Comparison of ENCODE assay signal across 8 mouse cellular contexts in the genomic region with DNA sequence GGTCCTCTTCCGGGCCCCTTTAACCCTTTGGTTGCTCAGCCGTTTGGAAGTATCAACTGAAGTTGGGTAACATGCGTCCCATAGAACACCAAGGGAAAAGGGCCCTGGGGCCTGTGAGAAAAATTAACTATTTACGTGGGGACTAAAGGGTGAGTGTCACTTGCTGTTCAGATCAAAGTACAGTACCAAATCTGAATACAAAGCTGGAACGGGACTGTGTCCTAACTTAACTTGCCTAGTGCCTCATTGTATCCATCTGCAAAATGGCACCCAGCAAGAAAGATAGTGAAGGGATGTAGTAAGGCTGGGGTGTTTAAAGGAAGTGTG. TPM values are rescaled to one million over a fixed set of nuclear protein-coding genes. Genes with fewer than 3 reads are reported as not detected.
DNase-seq lines count a peak whose midpoint lies in the region; ATAC-seq and TF ChIP-seq lines count a peak whose summit lies in the region.

No protein-coding gene starts in this region.

- peak overlapping the region; percentile 90 for H3K4me3 ChIP-seq in gastrocnemius, adult 2 months
- peak overlapping the region; percentile 85 for H3K4me3 ChIP-seq in testis, adult 2 months (ENCODE audit: control insufficient read depth, low read depth, low read length)
- H3K4me3 ChIP-seq in limb, embryonic 15.5 days, result peak overlapping the region; percentile 89
- H3K4me3 ChIP-seq in stomach, postnatal 0 days (ENCODE audit: low read depth, low read length), result peak overlapping the region; percentile 76

- peaks cover 12% of the 10 kb centered on the region for H3K4me1 ChIP-seq in testis, adult 2 months (ENCODE audit: control insufficient read depth, insufficient read depth, low read length)
- H3K4me1 ChIP-seq in limb, embryonic 15.5 days, result peaks cover 49% of the 10 kb centered on the region
- peaks cover 9% of the 10 kb centered on the region for H3K4me1 ChIP-seq in stomach, postnatal 0 days (replicated peaks; ENCODE audit: control insufficient read depth, insufficient read depth)

- intact Hi-C loops in gastrocnemius, adult 2 months (cut with DNase I), result loop anchor here (10.0 kb wide), 1 partner anchor 1102 kb away; a partner anchor contains a TSS

- H3K27ac ChIP-seq in gastrocnemius, adult 2 months, result peak overlapping the region; percentile 91
- H3K27ac ChIP-seq in testis, adult 2 months (ENCODE audit: control insufficient read depth, insufficient read depth, low read depth, low read length), result peak overlapping the region; percentile 63
- peak overlapping the region; percentile 98 for H3K27ac ChIP-seq in limb, embryonic 15.5 days
- peak overlapping the region; percentile 97 for H3K27ac ChIP-seq in stomach, postnatal 0 days (replicated peaks)

- no peaks in the 10 kb centered on the region for H3K36me3 ChIP-seq in testis, adult 2 months (ENCODE audit: control insufficient read depth, insufficient read depth, low read length)
- H3K36me3 ChIP-seq in limb, embryonic 15.5 days, result peaks cover 3% of the 10 kb centered on the region; the same call in 1 of the 2 replicates
- no peaks in the 10 kb centered on the region for H3K36me3 ChIP-seq in stomach, postnatal 0 days (ENCODE audit: control insufficient read depth, insufficient read depth, low read length)

- ATAC-seq in limb, embryonic 15.5 days (ENCODE audit: insufficient number of reproducible peaks, low FRiP score, low TSS enrichment, low read depth), result no peak
- no peak for ATAC-seq in stomach, postnatal 0 days (ENCODE audit: low FRiP score, low TSS enrichment)

- no peaks in the 10 kb centered on the region for H3K9me3 ChIP-seq in limb, embryonic 15.5 days
- no peaks in the 10 kb centered on the region for H3K9me3 ChIP-seq in stomach, postnatal 0 days (ENCODE audit: control insufficient read depth, low read length)

- TF ChIP-seq CTCF in gastrocnemius, adult 2 months (IDR thresholded peaks at IDR 0.05), result no peak
- no peak for TF ChIP-seq CTCF in testis, adult 2 months (IDR thresholded peaks at IDR 0.05; ENCODE audit: control insufficient read depth, insufficient read depth, insufficient replicate concordance, low read depth, low read length)
- no peak for TF ChIP-seq CTCF in stomach, postnatal 0 days (IDR thresholded peaks at IDR 0.05; ENCODE audit: low read depth)

- no peak for TF ChIP-seq POLR2A in testis, adult 2 months (IDR thresholded peaks at IDR 0.05; ENCODE audit: control insufficient read depth, low read depth, low read length)

- H3K9ac ChIP-seq in limb, embryonic 15.5 days, result peak overlapping the region; percentile 99
- H3K9ac ChIP-seq in stomach, postnatal 0 days (ENCODE audit: low read length), result peak overlapping the region; percentile 98

- H3K27me3 ChIP-seq in testis, adult 2 months (ENCODE audit: control insufficient read depth, insufficient read depth, low read length), result no peaks in the 10 kb centered on the region
- H3K27me3 ChIP-seq in limb, embryonic 15.5 days, result no peaks in the 10 kb centered on the region
- H3K27me3 ChIP-seq in stomach, postnatal 0 days (ENCODE audit: control insufficient read depth, insufficient read depth, low read length), result no peaks in the 10 kb centered on the region

- H3K4me2 ChIP-seq in limb, embryonic 15.5 days, result peak overlapping the region; percentile 70
- H3K4me2 ChIP-seq in stomach, postnatal 0 days (replicated peaks; ENCODE audit: low read depth), result peak overlapping the region; percentile 86

- no peak for DNase-seq in gastrocnemius, adult 2 months
- no peak for DNase-seq in gastrocnemius, postnatal 4 days (ENCODE audit: low spot score in 2 of 2)
- no peak for DNase-seq in testis, postnatal 10 days (ENCODE audit: low spot score)
- DNase-seq in stomach, postnatal 0 days (ENCODE audit: low spot score), result no peak
- no peak for DNase-seq in cerebellum, adult 18-20 months
- no peak for DNase-seq in right cerebral cortex, postnatal 4 days

- TF ChIP-seq EP300 in stomach, postnatal 0 days (optimal IDR thresholded peaks at IDR 0.05), result no peak

- 16% methylated on average over 5 of the region's 5 CpGs for WGBS in limb, embryonic 15.5 days
- 11% methylated on average over 5 of the region's 5 CpGs for WGBS in stomach, postnatal 0 days

RNA-seq across cellular contexts. Expression of a gene that starts 0.5 kb away (rescaled TPM):
- under 1 TPM; 0.77 to 0.81 TPM for total RNA-seq in gastrocnemius, adult 2 months (2021)
- 1 to 10 TPM; 6.7 TPM for total RNA-seq in gastrocnemius, postnatal 4 days (2021)
- 4.3 and 4.4 TPM in 2 replicates for polyA plus RNA-seq in testis, adult 2 months (2012; rRNA removed)
- polyA plus RNA-seq in limb, embryonic 15.5 days (2015; fragmentation: Nextera tagmentation; extraction: Ambion mirVana), result 10.0 and 10.2 TPM in 2 replicates
- 5.8 and 6.2 TPM in 2 replicates for polyA plus RNA-seq in stomach, postnatal 0 days (2015; fragmentation: Nextera tagmentation; extraction: Ambion mirVana)
